In genomic region chr16:11254723-11255164, GRCm38 (mm10) we compare ENCODE assay signal across 9 mouse cellular contexts. TPM values are rescaled to one million over a fixed set of nuclear protein-coding genes. Genes with fewer than 3 reads are reported as not detected.
DNase-seq lines count a peak whose midpoint lies in the region; ATAC-seq and TF ChIP-seq lines count a peak whose summit lies in the region.
"Had no signal": no experiment of that assay in that cellular context is flagged by ENCODE, and none has a peak within 500 bp of the region (broad histone marks: within the 10 kb centered on the region; RNA-seq: fewer than 3 reads in every experiment).

No protein-coding gene starts in this region.

- no peak for TF ChIP-seq RAD21 in CH12.LX (IDR thresholded peaks at IDR 0.05; ENCODE audit: low read depth, low read length)

- H3K4me3 ChIP-seq in heart, embryonic 10.5 days, result peak overlapping the region; percentile 94
- H3K4me3 ChIP-seq in CH12.LX (replicated peaks in 1 of 3; ENCODE audit: low read depth in 2 of 3, low read length in 2 of 3, poor library complexity in 1 of 3), result peak overlapping the region; percentile 46 to 100 (median 61)
- H3K4me3 ChIP-seq in forebrain, embryonic 13.5 days, result peak overlapping the region; percentile 98
- H3K4me3 ChIP-seq in liver, embryonic 15.5 days (replicated peaks), result peak overlapping the region; percentile 96

- dilution Hi-C loops in CH12.LX (cut with MboI; ENCODE audit: extremely low pct_ligation_motif_present, extremely low pct_unique_long_range_greater_than_20kb, low sequenced_read_pairs), result no loop called here

- H3K79me2 ChIP-seq in CH12.LX (replicated peaks; ENCODE audit: control insufficient read depth, extremely low read depth, insufficient read depth, poor library complexity, severe bottlenecking), result peaks cover 41% of the 10 kb centered on the region

- no peak for DNase-seq in heart, embryonic 10.5 days (ENCODE audit: low spot score)
- no peak for DNase-seq in heart, postnatal 4 days
- no peak for DNase-seq in CH12.LX (ENCODE audit: extremely low read depth)
- no peak for DNase-seq in c-Kit-positive CD71-positive TER-119-positive erythroid progenitor cells, embryonic 14.5 days (ENCODE audit: low spot score)
- DNase-seq in yolk sac, embryonic 10.5 days (ENCODE audit: low spot score), result no peak
- no peak for DNase-seq in adrenal gland, adult 2 months

- 24% methylated on average over 10 of the region's 10 CpGs for WGBS in heart, embryonic 10.5 days
- 23% methylated on average over 10 of the region's 10 CpGs for WGBS in forebrain, embryonic 13.5 days
- 18% methylated on average over 10 of the region's 10 CpGs for WGBS in liver, embryonic 15.5 days (ENCODE audit: insufficient replicate concordance)

- in situ Hi-C loops in CH12.LX (cut with MboI; ENCODE audit: low pct_ligation_motif_present, low pct_unique_long_range_greater_than_20kb, low sequenced_read_pairs), result no loop called here

- H3K36me3 ChIP-seq in heart, embryonic 10.5 days, result no peaks in the 10 kb centered on the region
- peaks cover 0 to 17% of the 10 kb centered on the region in 2 experiments for H3K36me3 ChIP-seq in CH12.LX (replicated peaks in 1 of 2; ENCODE audit: control insufficient read depth in 1 of 2, insufficient read depth in 1 of 2, low read length in 1 of 2)
- H3K36me3 ChIP-seq in forebrain, embryonic 13.5 days (ENCODE audit: poor library complexity, severe bottlenecking), result no peaks in the 10 kb centered on the region
- H3K36me3 ChIP-seq in liver, embryonic 15.5 days (replicated peaks), result peaks cover 3% of the 10 kb centered on the region; the same call in 1 of the 2 replicates

- TF ChIP-seq POLR2A in CH12.LX (IDR thresholded peaks at IDR 0.05; ENCODE audit: low read depth, low read length), result no peak

- TF ChIP-seq EP300 in CH12.LX (IDR thresholded peaks at IDR 0.05; ENCODE audit: low read length), result no peak

- H3K9me3 ChIP-seq in heart, embryonic 10.5 days, result no peaks in the 10 kb centered on the region
- no peaks in the 10 kb centered on the region for H3K9me3 ChIP-seq in CH12.LX (replicated peaks; ENCODE audit: low read length)
- H3K9me3 ChIP-seq in forebrain, embryonic 13.5 days (replicated peaks), result no peaks in the 10 kb centered on the region
- no peaks in the 10 kb centered on the region for H3K9me3 ChIP-seq in liver, embryonic 15.5 days (replicated peaks)

- TF ChIP-seq CTCF in CH12.LX (conservative IDR thresholded peaks at IDR 0.05 in 1 of 2, IDR thresholded peaks at IDR 0.05 in 1 of 2; ENCODE audit: low read depth in 2 of 2, low read length in 2 of 2), result no peak; a peak in 1 of 4 replicates

- peak overlapping the region; percentile 95 for H3K9ac ChIP-seq in CH12.LX (ENCODE audit: insufficient read depth, low read depth)
- peak overlapping the region; percentile 93 for H3K9ac ChIP-seq in forebrain, embryonic 13.5 days
- peak overlapping the region; percentile 80 for H3K9ac ChIP-seq in liver, embryonic 15.5 days

- peak overlapping the region; percentile 90 for H3K4me2 ChIP-seq in CH12.LX (ENCODE audit: insufficient read depth, low read depth, poor library complexity, severe bottlenecking)
- peak overlapping the region; percentile 96 for H3K4me2 ChIP-seq in forebrain, embryonic 13.5 days
- H3K4me2 ChIP-seq in liver, embryonic 15.5 days, result peak overlapping the region; percentile 92

- H3K27ac ChIP-seq in heart, embryonic 10.5 days, result peak overlapping the region; percentile 97
- H3K27ac ChIP-seq in CH12.LX (ENCODE audit: insufficient read depth, low read depth), result peak overlapping the region; percentile 52; the same call in 1 of the 2 replicates
- peak overlapping the region; percentile 92 for H3K27ac ChIP-seq in forebrain, embryonic 13.5 days
- peak overlapping the region; percentile 86 for H3K27ac ChIP-seq in liver, embryonic 15.5 days (replicated peaks)

- H3K27me3 ChIP-seq in heart, embryonic 10.5 days (ENCODE audit: insufficient read depth, poor library complexity, severe bottlenecking), result no peaks in the 10 kb centered on the region
- no peaks in the 10 kb centered on the region for H3K27me3 ChIP-seq in CH12.LX (replicated peaks)
- H3K27me3 ChIP-seq in forebrain, embryonic 13.5 days, result no peaks in the 10 kb centered on the region
- no peaks in the 10 kb centered on the region for H3K27me3 ChIP-seq in liver, embryonic 15.5 days

- H3K4me1 ChIP-seq in heart, embryonic 10.5 days, result peaks cover 8% of the 10 kb centered on the region
- peaks cover 0 to 25% of the 10 kb centered on the region in 2 experiments; a peak in 2 of 4 replicates for H3K4me1 ChIP-seq in CH12.LX (ENCODE audit: control insufficient read depth in 1 of 2, insufficient read depth in 2 of 2)
- H3K4me1 ChIP-seq in forebrain, embryonic 13.5 days, result peaks cover 26% of the 10 kb centered on the region
- H3K4me1 ChIP-seq in liver, embryonic 15.5 days (replicated peaks), result peaks cover 20% of the 10 kb centered on the region

- ATAC-seq in forebrain, embryonic 13.5 days, result no peak
- ATAC-seq in liver, embryonic 15.5 days (ENCODE audit: insufficient read depth), result no peak

TF ChIP-seq in CH12.LX, 34 proteins besides CTCF, POLR2A, EP300 and RAD21:
- TF ChIP-seq ZKSCAN1 (IDR thresholded peaks at IDR 0.05; ENCODE audit: borderline replicate concordance, low read depth, low read length) (no peak), CHD1 (IDR thresholded peaks at IDR 0.05; ENCODE audit: low read depth, low read length) (peak; percentile 95)

RNA-seq across cellular contexts. Expression of gene Gspt1, which starts 0.6 kb away (rescaled TPM):
- polyA plus RNA-seq in heart, embryonic 10.5 days (2016; fragmentation: Nextera tagmentation; extraction: Ambion mirVana), result 64.6 and 97.9 TPM in 2 replicates
- total RNA-seq in heart, postnatal 4 days (2021), result 10 to 100 TPM; 84.0 to 93.4 TPM
- total RNA-seq in CH12.LX (2012; rRNA removed) (111 and 132 TPM in 2 replicates), CH12.LX (2014; rRNA removed) (147 and 151 TPM in 2 replicates)
- 502 and 886 TPM in 2 replicates for polyA plus RNA-seq in CH12.LX (2012; ENCODE audit: insufficient read length, low read depth)
- polyA plus RNA-seq in forebrain, embryonic 13.5 days (2015; fragmentation: Nextera tagmentation; extraction: Ambion mirVana), result 60.3 and 64.9 TPM in 2 replicates
- 35.3 and 38.5 TPM in 2 replicates for polyA plus RNA-seq in liver, embryonic 15.5 days (2015; fragmentation: Nextera tagmentation; extraction: Ambion mirVana)
- total RNA-seq in adrenal gland, adult 2 months (2021), result 100 to 1,000 TPM; 120 to 193 TPM
- 61.8 and 118 TPM in 2 replicates for polyA plus RNA-seq in adrenal gland, adult 2 months (2012; rRNA removed)

RNA-seq across cellular contexts. Expression of gene Rsl1d1, which starts 51.6 kb away (rescaled TPM):
- 178 and 219 TPM in 2 replicates for polyA plus RNA-seq in heart, embryonic 10.5 days (2016; fragmentation: Nextera tagmentation; extraction: Ambion mirVana)
- 10 to 100 TPM; 64.3 to 70.0 TPM for total RNA-seq in heart, postnatal 4 days (2021)
- total RNA-seq in CH12.LX (2012; rRNA removed) (177 and 244 TPM in 2 replicates), CH12.LX (2014; rRNA removed) (697 and 769 TPM in 2 replicates)
- polyA plus RNA-seq in CH12.LX (2012; ENCODE audit: insufficient read length, low read depth), result 494 and 495 TPM in 2 replicates
- polyA plus RNA-seq in forebrain, embryonic 13.5 days (2015; fragmentation: Nextera tagmentation; extraction: Ambion mirVana), result 191 and 193 TPM in 2 replicates
- polyA plus RNA-seq in liver, embryonic 15.5 days (2015; fragmentation: Nextera tagmentation; extraction: Ambion mirVana), result 75.3 and 84.3 TPM in 2 replicates
- 10 to 100 TPM; 65.7 to 82.2 TPM for total RNA-seq in adrenal gland, adult 2 months (2021)
- polyA plus RNA-seq in adrenal gland, adult 2 months (2012; rRNA removed), result 1.3 TPM in 2 replicates

RNA-seq across cellular contexts. Expression of gene Tnfrsf17, which starts 58.9 kb away (rescaled TPM):
- not detected in 2 replicates for polyA plus RNA-seq in heart, embryonic 10.5 days (2016; fragmentation: Nextera tagmentation; extraction: Ambion mirVana)
- total RNA-seq in heart, postnatal 4 days (2021), result not detected
- 0.17 and 0.29 TPM in 2 replicates for total RNA-seq in CH12.LX (2012; rRNA removed)
- 0.32 and 0.42 TPM in 2 replicates for total RNA-seq in CH12.LX (2014; rRNA removed)
- not detected in 2 replicates for polyA plus RNA-seq in CH12.LX (2012; ENCODE audit: insufficient read length, low read depth)
- 0.21 TPM in 1 of 2 replicates, not detected in the other for polyA plus RNA-seq in forebrain, embryonic 13.5 days (2015; fragmentation: Nextera tagmentation; extraction: Ambion mirVana)
- not detected in 2 replicates for polyA plus RNA-seq in liver, embryonic 15.5 days (2015; fragmentation: Nextera tagmentation; extraction: Ambion mirVana)
- not detected for total RNA-seq in adrenal gland, adult 2 months (2021)
- not detected in 2 replicates for polyA plus RNA-seq in adrenal gland, adult 2 months (2012; rRNA removed)
- total RNA-seq: neutrophil, adult 5-6 weeks had no signal

Comparison
In these comparisons a context has a peak if more than half of its experiments do, and no peak if none do; other contexts are left out.
1. RNA of gene Rsl1d1, which starts 51.6 kb away (polyA plus RNA-seq): 494 to 495 TPM in CH12.LX, 178 to 219 TPM in heart, embryonic 10.5 days, 191 to 193 TPM in forebrain, embryonic 13.5 days and 75.3 to 84.3 TPM in liver, embryonic 15.5 days; 1.3 TPM in adrenal gland, adult 2 months; every median in the first group is over 10 times any median in the second.
2. Peak in every context shown above with its lines, with median percentiles within 50 percentile points of each other: H3K27ac ChIP-seq, H3K4me3 ChIP-seq, H3K4me2 ChIP-seq and H3K9ac ChIP-seq.